Mouse (Mus musculus) layer of hippocampus, adult 2 months (tissue): ENCODE data around the gene Arl13b. TPM values are rescaled to one million over a fixed set of nuclear protein-coding genes. Genes with fewer than 3 reads are reported as not detected.

Experiments used
- DNase-seq, 2 experiments: peaks; one replicate each; pipeline ENCODE4 v3.0.0; 2022; ENCODE audit warnings: low spot score in 2 of 2
- H3K27ac ChIP-seq: fragments of 200-600 bp; 2 replicates; pipeline ENCODE4 v1.8.1; 2022
- H3K4me3 ChIP-seq: fragments of 200-600 bp; 2 replicates; pipeline ENCODE4 v1.8.1; 2022; ENCODE audit warnings: mild to moderate bottlenecking
- CTCF ChIP-seq: fragments of 200-600 bp; conservative IDR thresholded peaks from 2 replicates; pipeline ENCODE4 v1.8.1; 2022; ENCODE audit warnings: antibody characterized with exemption, mild to moderate bottlenecking, moderate library complexity
- total RNA-seq, 2 experiments: library from RNA; stranded (reverse); gene quantifications; 2 replicates each; pipeline ENCODE4 v1.2.3; 2021

Arl13b gene
- total RNA-seq, 2 experiments from 2014 or later = 9.8 to 11.9 TPM

GRCm38 (mm10) chr16:62852464-62853252 is 5.8 kb upstream of the Arl13b start:
- no peak overlapping the region for H3K4me3 ChIP-seq
- TF ChIP-seq CTCF = peak; percentile 39
- no peak overlapping the region for H3K27ac ChIP-seq
- DNase-seq = no peak

DNA sequence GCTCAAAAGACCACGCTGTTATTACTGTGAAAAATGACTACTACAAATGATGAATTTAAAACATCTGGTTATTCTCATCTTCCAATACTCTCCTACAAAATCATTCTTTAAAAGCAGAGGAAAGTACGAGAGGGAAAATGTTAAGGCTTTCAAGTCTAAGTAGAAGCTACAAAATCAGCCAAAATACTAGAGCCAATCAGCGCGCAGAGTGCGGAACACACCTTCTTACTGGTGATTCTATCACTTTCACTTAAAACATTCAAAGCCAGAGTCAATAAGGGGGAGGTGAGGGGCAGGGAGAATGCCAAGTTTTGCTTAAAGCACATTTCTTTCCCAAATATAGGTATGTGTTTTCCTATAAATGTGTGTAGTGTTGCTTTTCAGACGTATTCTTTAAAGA is 1.5 kb downstream of the Arl13b start:
- no peak for DNase-seq
- Histone ChIP-seq H3K4me3 (peak overlapping the region; percentile 78; the same call in 1 of the 2 replicates), H3K27ac (no peak overlapping the region)
- TF ChIP-seq CTCF = no peak

DNA sequence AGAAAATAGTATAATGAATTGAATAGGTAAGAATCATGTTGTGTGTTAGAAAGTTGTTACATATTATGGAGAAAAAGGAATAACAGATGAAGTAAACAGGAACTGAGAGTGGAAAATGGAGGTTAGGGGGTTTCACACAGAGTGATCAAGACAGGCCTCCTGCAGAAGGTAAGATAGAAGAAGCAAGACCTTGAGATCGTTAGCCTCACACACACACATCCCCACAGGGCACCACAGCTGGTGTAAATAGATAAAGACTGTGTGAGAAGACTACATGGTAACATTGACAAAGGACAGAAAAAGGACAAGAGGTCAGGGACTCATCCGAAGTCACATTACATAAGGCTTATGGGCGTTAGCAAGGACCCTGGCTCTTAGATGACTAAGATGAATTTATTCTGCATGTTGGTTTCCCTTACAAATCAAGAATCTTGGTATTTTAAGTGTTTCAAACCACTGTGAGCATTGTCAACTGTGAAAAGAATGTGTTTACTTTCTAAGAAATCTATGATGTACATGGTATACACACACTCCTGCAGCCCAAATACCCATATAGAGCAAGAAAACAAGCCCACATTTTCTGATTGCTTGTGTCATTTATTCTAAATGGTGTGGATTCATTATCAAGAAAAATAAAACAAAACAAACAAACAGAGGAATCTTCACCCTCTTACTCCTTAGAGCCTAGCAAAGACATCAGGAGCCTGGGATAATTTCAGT is 12.7 kb downstream of the Arl13b start:
- DNase-seq = no peak
- Histone ChIP-seq H3K4me3 (no peak overlapping the region), H3K27ac (no peak overlapping the region)
- no peak for TF ChIP-seq CTCF

- Histone ChIP-seq H3K27ac (no peak overlapping the region), H3K4me3 (no peak overlapping the region)
- peak; percentile 91 for TF ChIP-seq CTCF
- peak in 1 of 2 experiments; percentile 24 for DNase-seq
These were observed 14.4 kb downstream of the Arl13b start for GRCm38 (mm10) chr16:62832481-62832880.

- H3K4me3 ChIP-seq = no peak overlapping the region
- no peak for TF ChIP-seq CTCF
- DNase-seq = no peak
- H3K27ac ChIP-seq = no peak overlapping the region
These were observed 14.8 kb downstream of the Arl13b start for GRCm38 (mm10) chr16:62832027-62832426.

DNA sequence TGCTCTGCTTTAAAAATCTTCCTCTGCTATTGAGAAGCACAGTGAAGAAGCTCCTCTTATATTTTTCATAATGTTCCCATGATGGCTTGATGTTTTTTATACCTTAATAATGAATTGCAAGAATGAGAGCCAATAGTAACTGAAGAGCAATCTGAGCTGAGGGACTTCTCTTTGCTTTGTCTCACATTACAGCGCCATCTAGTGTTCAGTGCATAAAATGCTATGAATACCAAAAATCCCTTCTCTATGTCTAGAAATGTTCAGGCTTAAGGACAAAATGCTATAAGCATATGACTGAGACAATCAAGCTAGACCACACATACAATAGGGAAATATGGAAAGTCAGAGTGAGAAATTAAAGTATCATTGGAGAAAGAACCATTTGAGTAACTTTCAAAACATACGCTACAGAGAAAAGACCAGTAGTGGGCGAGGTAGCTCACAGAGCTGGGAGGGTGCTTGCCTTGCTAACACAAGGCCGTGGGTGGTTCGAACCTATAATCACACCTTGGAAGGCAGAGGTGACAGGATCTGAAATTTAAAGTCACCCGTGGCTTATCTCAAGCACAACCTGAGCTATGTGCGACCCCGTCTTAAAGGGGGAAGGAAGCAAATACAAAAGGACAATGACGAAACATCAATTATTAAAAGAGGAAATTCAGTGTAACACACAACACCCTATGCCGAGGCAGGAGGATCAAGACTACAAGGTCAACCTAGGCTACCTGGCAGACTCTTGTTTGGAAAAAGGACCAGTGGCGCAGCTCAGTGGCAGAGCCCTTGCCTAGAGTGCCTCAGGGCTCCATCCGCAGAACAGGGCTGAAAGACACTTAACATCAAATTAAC is 20.5 kb downstream of the Arl13b start:
- DNase-seq = peak; percentile 22 to 41
- Histone ChIP-seq H3K27ac (no peak overlapping the region), H3K4me3 (no peak overlapping the region)
- TF ChIP-seq CTCF = peak; percentile 95

DNA sequence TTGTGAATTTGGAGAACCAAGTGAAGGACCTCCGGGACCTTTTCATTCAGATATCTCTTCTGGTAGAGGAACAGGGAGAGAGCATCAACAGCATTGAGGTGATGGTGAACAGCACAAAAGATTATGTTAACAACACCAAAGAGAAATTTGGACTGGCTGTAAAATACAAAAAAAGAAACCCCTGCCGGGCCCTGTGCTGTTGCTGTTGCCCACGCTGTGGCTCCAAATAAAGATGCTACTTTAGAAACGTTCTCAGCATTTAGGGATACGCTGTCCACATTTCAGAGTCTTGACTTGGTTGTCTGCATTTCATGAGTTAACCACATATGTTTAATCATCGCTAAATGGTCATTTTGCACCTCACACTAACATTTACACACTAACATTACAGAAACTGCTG is 24.4 kb downstream of the Arl13b start:
- TF ChIP-seq CTCF = no peak
- DNase-seq = no peak
- no peak overlapping the region for H3K4me3 ChIP-seq
- no peak overlapping the region for H3K27ac ChIP-seq

GRCm38 (mm10) chr16:62814491-62814890 is 32.3 kb downstream of the Arl13b start, which contains the start of gene Stx19:
Stx19 (plus strand) TSS chr16:62814676.
- no peak for DNase-seq
- TF ChIP-seq CTCF = no peak
- Histone ChIP-seq H3K4me3 (no peak within 1 kb of the TSS), H3K27ac (no peak within 1 kb of the TSS)

GRCm38 (mm10) chr16:62813790-62814189 is 33.0 kb downstream of the Arl13b start:
- TF ChIP-seq CTCF = no peak
- Histone ChIP-seq H3K27ac (no peak overlapping the region), H3K4me3 (no peak overlapping the region)
- no peak for DNase-seq

- Histone ChIP-seq H3K27ac (no peak overlapping the region), H3K4me3 (no peak overlapping the region)
- no peak for TF ChIP-seq CTCF
- no peak for DNase-seq
These were observed 36.0 kb downstream of the Arl13b start for GRCm38 (mm10) chr16:62810855-62811254.

- no peak for TF ChIP-seq CTCF
- DNase-seq = no peak
- no peak overlapping the region for H3K27ac ChIP-seq
- H3K4me3 ChIP-seq = no peak overlapping the region
These were observed 39.4 kb downstream of the Arl13b start for GRCm38 (mm10) chr16:62807249-62807979.

GRCm38 (mm10) chr16:62804621-62805020 is 42.2 kb downstream of the Arl13b start:
- no peak for TF ChIP-seq CTCF
- Histone ChIP-seq H3K4me3 (no peak overlapping the region), H3K27ac (no peak overlapping the region)
- no peak for DNase-seq

DNA sequence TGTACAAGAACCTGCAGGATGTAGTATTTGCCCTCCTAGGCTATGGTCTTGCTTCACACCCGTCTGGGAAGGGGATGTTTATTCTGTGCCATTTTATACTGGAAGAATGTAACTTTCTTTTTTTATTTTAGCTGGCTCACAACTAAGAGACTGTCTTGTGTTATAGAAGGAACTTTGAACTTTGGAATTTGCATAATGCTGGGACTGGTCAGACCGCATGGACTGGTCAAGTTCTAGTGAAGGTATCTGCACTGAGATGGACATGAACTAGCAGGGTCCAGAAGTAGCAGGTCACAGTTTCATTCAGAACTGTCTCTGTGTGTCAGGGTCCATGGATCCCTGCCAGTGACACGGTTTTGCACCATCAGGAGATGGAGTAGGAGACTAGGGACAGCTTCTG is 47.0 kb downstream of the Arl13b start:
- H3K4me3 ChIP-seq = no peak overlapping the region
- TF ChIP-seq CTCF = no peak
- DNase-seq = no peak

More for the DNA sequence above, 47.0 kb downstream of the Arl13b start:
- no peak overlapping the region for H3K27ac ChIP-seq
